Mouse (Mus musculus): Measurements from ENCODE around the gene Gm20696. TPM values are rescaled to one million over a fixed set of nuclear protein-coding genes. Genes with fewer than 3 reads are reported as not detected.

The Gm20696 gene
- polyA plus RNA-seq, 1 experiment, result 3.0 TPM

DNA sequence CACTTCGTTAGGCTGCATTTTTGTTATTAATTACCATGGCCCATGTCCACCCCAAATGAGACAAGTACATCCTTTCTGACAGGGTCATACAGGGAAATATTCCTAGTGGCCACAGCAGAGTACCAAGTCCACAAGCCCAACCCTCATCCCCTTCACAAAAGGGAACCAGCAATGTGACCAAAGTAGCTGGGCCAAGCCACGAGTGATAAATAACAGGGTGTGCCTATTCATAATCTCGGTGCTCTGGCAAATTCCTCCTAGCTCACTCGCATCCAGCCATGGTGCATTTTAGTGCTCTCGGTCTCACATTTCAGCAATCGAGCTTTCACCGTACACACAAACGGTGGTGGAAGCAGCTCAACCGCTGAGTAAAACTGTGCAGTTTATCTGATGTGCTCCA is 263.7 kb downstream of the Gm20696 start:
- Histone ChIP-seq H3K27ac (ENCODE audit: insufficient read depth, low read depth, low read length) (no peak overlapping the region), H3K4me1 (ENCODE audit: control insufficient read depth, insufficient read depth, low read length) (peaks cover 47% of the 10 kb centered on the region)
- no peak for TF ChIP-seq CTCF (IDR thresholded peaks at IDR 0.05; ENCODE audit: low read depth, low read length)
- TF ChIP-seq POLR2A (IDR thresholded peaks at IDR 0.05; ENCODE audit: borderline replicate concordance, low read depth, low read length), result no peak

GRCm38 (mm10) chr6:99402370-99402769 is 264.2 kb downstream of the Gm20696 start:
- Histone ChIP-seq H3K27ac (ENCODE audit: insufficient read depth, low read depth, low read length) (no peak overlapping the region), H3K4me1 (ENCODE audit: control insufficient read depth, insufficient read depth, low read length) (peaks cover 47% of the 10 kb centered on the region), H3K4me3 (ENCODE audit: insufficient read depth, low read length) (no peak overlapping the region)
- TF ChIP-seq CTCF (IDR thresholded peaks at IDR 0.05; ENCODE audit: low read depth, low read length) (no peak), POLR2A (IDR thresholded peaks at IDR 0.05; ENCODE audit: borderline replicate concordance, low read depth, low read length) (no peak)

More for the DNA sequence above, 263.7 kb downstream of the Gm20696 start:
- H3K4me3 ChIP-seq (ENCODE audit: insufficient read depth, low read length), result no peak overlapping the region

DNA sequence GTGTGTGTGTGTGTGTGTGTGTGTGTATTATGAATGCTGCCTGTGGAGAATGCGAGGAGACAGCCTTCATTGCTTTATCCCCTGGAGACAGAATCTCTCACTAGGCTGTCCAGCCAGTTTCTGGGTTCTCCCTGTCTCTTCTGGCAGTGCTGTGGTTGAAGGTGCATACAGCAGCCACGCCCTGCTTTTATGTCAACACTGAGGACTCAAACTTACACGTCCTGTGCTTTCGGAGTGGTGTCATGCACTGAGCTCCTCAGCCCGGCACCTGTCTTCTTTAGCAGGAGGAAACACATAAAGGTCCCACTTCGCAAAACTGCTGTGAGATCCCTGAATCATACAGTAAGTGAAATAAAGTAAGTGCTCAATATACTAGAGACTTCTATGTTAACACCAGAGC is 264.8 kb downstream of the Gm20696 start:
- TF ChIP-seq CTCF (IDR thresholded peaks at IDR 0.05; ENCODE audit: low read depth, low read length), result no peak
- no peak for TF ChIP-seq POLR2A (IDR thresholded peaks at IDR 0.05; ENCODE audit: borderline replicate concordance, low read depth, low read length)
- peak overlapping the region; percentile 17 for H3K27ac ChIP-seq (ENCODE audit: insufficient read depth, low read depth, low read length)
- peaks cover 43% of the 10 kb centered on the region for H3K4me1 ChIP-seq (ENCODE audit: control insufficient read depth, insufficient read depth, low read length)
- no peak overlapping the region for H3K4me3 ChIP-seq (ENCODE audit: insufficient read depth, low read length)

- TF ChIP-seq CTCF (IDR thresholded peaks at IDR 0.05; ENCODE audit: low read depth, low read length), result no peak
- TF ChIP-seq POLR2A (IDR thresholded peaks at IDR 0.05; ENCODE audit: borderline replicate concordance, low read depth, low read length), result no peak
- Histone ChIP-seq H3K4me1 (ENCODE audit: control insufficient read depth, insufficient read depth, low read length) (peaks cover 38% of the 10 kb centered on the region), H3K4me3 (ENCODE audit: insufficient read depth, low read length) (no peak overlapping the region), H3K27ac (ENCODE audit: insufficient read depth, low read depth, low read length) (peak overlapping the region; percentile 22)
Measured at GRCm38 (mm10) chr6:99401211-99401610, 265.4 kb downstream of the Gm20696 start.

- H3K27ac ChIP-seq (ENCODE audit: insufficient read depth, low read depth, low read length), result no peak overlapping the region
- no peak overlapping the region for H3K4me3 ChIP-seq (ENCODE audit: insufficient read depth, low read length)
- TF ChIP-seq POLR2A (IDR thresholded peaks at IDR 0.05; ENCODE audit: borderline replicate concordance, low read depth, low read length) (no peak), CTCF (IDR thresholded peaks at IDR 0.05; ENCODE audit: low read depth, low read length) (no peak)
- peaks cover 18% of the 10 kb centered on the region for H3K4me1 ChIP-seq (ENCODE audit: control insufficient read depth, insufficient read depth, low read length)
Measured at GRCm38 (mm10) chr6:99395745-99396144, 270.9 kb downstream of the Gm20696 start.

DNA sequence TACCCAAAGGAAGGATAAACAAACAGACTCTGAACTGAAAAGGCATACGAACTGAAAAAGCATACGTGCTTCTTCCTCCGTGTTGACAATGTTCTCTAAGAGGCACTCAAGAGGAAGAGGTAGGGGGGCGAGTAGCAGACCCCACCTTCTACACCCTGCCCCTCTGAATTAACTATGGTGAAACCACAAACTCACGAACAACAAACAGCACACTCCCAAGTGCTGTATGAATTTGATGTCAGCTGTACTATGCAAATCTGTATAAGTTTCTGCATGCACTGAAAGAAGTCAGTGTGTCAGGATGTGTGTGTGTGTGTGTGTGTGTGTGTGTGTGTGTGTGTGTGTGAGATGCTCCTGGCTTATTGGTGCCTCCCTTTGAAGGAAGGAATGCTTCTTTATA is 271.8 kb downstream of the Gm20696 start:
- TF ChIP-seq CTCF (IDR thresholded peaks at IDR 0.05; ENCODE audit: low read depth, low read length) (no peak), POLR2A (IDR thresholded peaks at IDR 0.05; ENCODE audit: borderline replicate concordance, low read depth, low read length) (no peak)
- H3K27ac ChIP-seq (ENCODE audit: insufficient read depth, low read depth, low read length), result no peak overlapping the region

GRCm38 (mm10) chr6:99392484-99392883 is 274.1 kb downstream of the Gm20696 start:
- TF ChIP-seq POLR2A (IDR thresholded peaks at IDR 0.05; ENCODE audit: borderline replicate concordance, low read depth, low read length), result no peak
- no peak for TF ChIP-seq CTCF (IDR thresholded peaks at IDR 0.05; ENCODE audit: low read depth, low read length)
- no peak overlapping the region for H3K27ac ChIP-seq (ENCODE audit: insufficient read depth, low read depth, low read length)
- no peak overlapping the region for H3K4me3 ChIP-seq (ENCODE audit: insufficient read depth, low read length)
- peaks cover 48% of the 10 kb centered on the region for H3K4me1 ChIP-seq (ENCODE audit: control insufficient read depth, insufficient read depth, low read length)

More for the DNA sequence above, 271.8 kb downstream of the Gm20696 start:
- H3K4me3 ChIP-seq (ENCODE audit: insufficient read depth, low read length), result no peak overlapping the region
- H3K4me1 ChIP-seq (ENCODE audit: control insufficient read depth, insufficient read depth, low read length), result peaks cover 26% of the 10 kb centered on the region

- no peak for TF ChIP-seq POLR2A (IDR thresholded peaks at IDR 0.05; ENCODE audit: borderline replicate concordance, low read depth, low read length)
- no peak for TF ChIP-seq CTCF (IDR thresholded peaks at IDR 0.05; ENCODE audit: low read depth, low read length)
- Histone ChIP-seq H3K4me3 (ENCODE audit: insufficient read depth, low read length) (no peak overlapping the region), H3K27ac (ENCODE audit: insufficient read depth, low read depth, low read length) (peak overlapping the region; percentile 98), H3K4me1 (ENCODE audit: control insufficient read depth, insufficient read depth, low read length) (peaks cover 65% of the 10 kb centered on the region)
Measured at GRCm38 (mm10) chr6:99388741-99389675, 277.6 kb downstream of the Gm20696 start.

DNA sequence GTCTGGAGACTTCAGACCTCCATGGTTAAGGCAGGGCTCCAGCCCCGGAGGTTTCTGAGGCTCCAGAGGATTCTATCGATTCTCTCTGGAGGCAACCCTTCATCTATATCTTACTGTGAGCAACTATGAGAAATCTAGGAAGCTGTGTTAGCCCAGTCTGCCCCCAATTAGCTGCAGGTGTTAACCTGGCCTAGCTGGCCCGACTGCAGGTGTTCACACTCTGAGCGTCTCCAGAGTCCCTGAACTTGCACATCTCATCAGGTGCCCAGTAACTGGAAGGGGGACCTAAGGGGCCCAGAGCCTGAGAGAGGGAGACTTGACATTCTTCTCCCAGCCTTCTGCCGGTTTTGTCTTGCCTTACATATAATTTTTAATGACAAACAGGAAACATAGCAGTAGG is 278.6 kb downstream of the Gm20696 start:
- H3K27ac ChIP-seq (ENCODE audit: insufficient read depth, low read depth, low read length), result peak overlapping the region; percentile 98
- no peak for TF ChIP-seq POLR2A (IDR thresholded peaks at IDR 0.05; ENCODE audit: borderline replicate concordance, low read depth, low read length)
- no peak for TF ChIP-seq CTCF (IDR thresholded peaks at IDR 0.05; ENCODE audit: low read depth, low read length)
- no peak overlapping the region for H3K4me3 ChIP-seq (ENCODE audit: insufficient read depth, low read length)
- peaks cover 63% of the 10 kb centered on the region for H3K4me1 ChIP-seq (ENCODE audit: control insufficient read depth, insufficient read depth, low read length)

DNA sequence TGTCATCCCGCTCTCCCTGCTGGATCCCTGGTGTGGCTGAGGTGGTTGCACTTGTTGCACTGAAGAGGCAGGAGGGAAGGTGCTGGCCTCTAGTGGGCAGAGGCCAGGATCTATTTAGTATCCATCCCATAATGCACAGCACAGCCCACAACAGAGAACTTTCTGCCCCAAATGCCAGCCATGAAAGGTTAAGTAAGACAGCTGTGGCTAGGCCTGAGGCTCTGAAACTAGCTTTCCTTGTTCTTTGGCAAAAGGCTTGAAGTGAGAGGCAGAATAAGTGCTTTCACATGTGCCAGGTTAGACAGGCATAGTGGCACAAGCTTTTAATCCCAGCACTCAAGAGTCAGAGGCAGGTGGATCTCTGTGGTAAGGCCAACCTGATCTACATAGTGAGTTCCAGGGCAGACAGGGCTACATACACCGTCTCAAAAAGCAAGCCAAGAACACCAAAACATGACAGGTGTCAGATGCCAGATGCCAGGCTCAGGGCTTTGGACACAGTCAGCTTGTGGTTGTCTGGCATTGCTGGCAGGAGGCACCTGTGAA is 281.5 kb downstream of the Gm20696 start:
- TF ChIP-seq CTCF (IDR thresholded peaks at IDR 0.05; ENCODE audit: low read depth, low read length) (peak; percentile 42; the same call in 1 of the 2 replicates), POLR2A (IDR thresholded peaks at IDR 0.05; ENCODE audit: borderline replicate concordance, low read depth, low read length) (no peak)
- no peak overlapping the region for H3K4me3 ChIP-seq (ENCODE audit: insufficient read depth, low read length)
- H3K4me1 ChIP-seq (ENCODE audit: control insufficient read depth, insufficient read depth, low read length), result peaks cover 47% of the 10 kb centered on the region
- H3K27ac ChIP-seq (ENCODE audit: insufficient read depth, low read depth, low read length), result no peak overlapping the region

All from bone marrow macrophage, adult 2 months (primary cell).